Mouse (Mus musculus) myocyte (in vitro differentiated cells): ENCODE data around the gene Tnip2. TPM values are rescaled to one million over a fixed set of nuclear protein-coding genes. Genes with fewer than 3 reads are reported as not detected.

Experiments used
- H3K27me3 ChIP-seq: one replicate; pipeline ENCODE4 v1.6.1; 2011; ENCODE audit not compliant: control insufficient read depth, insufficient read depth, insufficient read length
- H3K36me3 ChIP-seq: one replicate; pipeline ENCODE4 v1.6.1; 2011; ENCODE audit not compliant: control insufficient read depth, insufficient read depth
- H3K4me2 ChIP-seq: one replicate; pipeline ENCODE4 v1.6.1; 2011; ENCODE audit warnings: low read depth, control low read depth
- H3K4me3 ChIP-seq: one replicate; pipeline ENCODE4 v1.5.1; 2011; ENCODE audit warnings: mild to moderate bottlenecking, control low read depth, moderate library complexity
- H3K79me2 ChIP-seq: one replicate; pipeline ENCODE4 v1.6.1; 2011; ENCODE audit not compliant: control insufficient read depth, insufficient read depth
- H3ac ChIP-seq: one replicate; pipeline ENCODE4 v1.6.1; 2011; ENCODE audit not compliant: control insufficient read depth, insufficient read length
- CEBPB ChIP-seq: IDR thresholded peaks from 2 replicates; pipeline ENCODE4 v1.6.1; 2011; ENCODE audit warnings: mild to moderate bottlenecking, moderate library complexity; ENCODE audit not compliant: poor library complexity, insufficient read depth, severe bottlenecking
- E2F4 ChIP-seq: IDR thresholded peaks from one replicate; pipeline ENCODE4 v1.6.1; 2011; ENCODE audit warnings: mild to moderate bottlenecking, control low read depth, moderate library complexity; ENCODE audit not compliant: insufficient read depth
- MAX ChIP-seq: IDR thresholded peaks from one replicate; pipeline ENCODE4 v1.6.1; 2011; ENCODE audit warnings: low read depth, mild to moderate bottlenecking, control low read depth
- MYOD1 ChIP-seq, 3 experiments: IDR thresholded peaks; one replicate each; pipeline ENCODE4 v1.6.1; 2011; ENCODE audit warnings: control low read depth in 2 of 3, low read depth in 2 of 3, mild to moderate bottlenecking in 2 of 3, moderate library complexity in 1 of 3; ENCODE audit not compliant: insufficient read length in 2 of 3, control insufficient read depth in 1 of 3
- MYOG ChIP-seq, 3 experiments: IDR thresholded peaks; one replicate each; pipeline ENCODE4 v1.6.1; 2011; ENCODE audit warnings: control low read depth in 2 of 3, low read depth in 2 of 3, mild to moderate bottlenecking in 2 of 3; ENCODE audit not compliant: insufficient read length in 2 of 3, control insufficient read depth in 1 of 3, insufficient read depth in 1 of 3
- POLR2A ChIP-seq: IDR thresholded peaks from one replicate; pipeline ENCODE4 v1.6.1; 2011; ENCODE audit warnings: low read depth, mild to moderate bottlenecking, control low read depth, moderate library complexity; ENCODE audit not compliant: insufficient read length
- POLR2AphosphoS2 ChIP-seq: IDR thresholded peaks from one replicate; pipeline ENCODE4 v1.6.1; 2011; ENCODE audit warnings: low read depth, control low read depth; ENCODE audit not compliant: insufficient read length
- REST ChIP-seq: IDR thresholded peaks from one replicate; pipeline ENCODE4 v1.6.1; 2011; ENCODE audit warnings: mild to moderate bottlenecking, control low read depth, moderate library complexity; ENCODE audit not compliant: insufficient read depth, insufficient read length
- SRF ChIP-seq: IDR thresholded peaks from one replicate; pipeline ENCODE4 v1.6.1; 2011; ENCODE audit warnings: low read depth; ENCODE audit not compliant: control insufficient read depth, insufficient read length
- TCF12 ChIP-seq: IDR thresholded peaks from one replicate; pipeline ENCODE4 v1.6.1; 2011; ENCODE audit warnings: mild to moderate bottlenecking, control low read depth; ENCODE audit not compliant: poor library complexity, insufficient read depth, severe bottlenecking
- TCF3 ChIP-seq: IDR thresholded peaks from one replicate; pipeline ENCODE4 v1.6.1; 2011; ENCODE audit warnings: low read depth, control low read depth; ENCODE audit not compliant: insufficient read length
- USF1 ChIP-seq: IDR thresholded peaks from one replicate; pipeline ENCODE4 v1.6.1; 2011; ENCODE audit warnings: low read depth, mild to moderate bottlenecking, control low read depth, moderate library complexity
- polyA plus RNA-seq: library from polyadenylated mRNA; unstranded; fragments of >200 nt; fragmentation: generic; extraction: Trizol; gene quantifications from one replicate; pipeline ENCODE4 v1.2.1, GENCODE M21; 2012; ENCODE audit warnings: missing spikeins

Tnip2 gene
- polyA plus RNA-seq, 1 experiment = 10.6 TPM

DNA sequence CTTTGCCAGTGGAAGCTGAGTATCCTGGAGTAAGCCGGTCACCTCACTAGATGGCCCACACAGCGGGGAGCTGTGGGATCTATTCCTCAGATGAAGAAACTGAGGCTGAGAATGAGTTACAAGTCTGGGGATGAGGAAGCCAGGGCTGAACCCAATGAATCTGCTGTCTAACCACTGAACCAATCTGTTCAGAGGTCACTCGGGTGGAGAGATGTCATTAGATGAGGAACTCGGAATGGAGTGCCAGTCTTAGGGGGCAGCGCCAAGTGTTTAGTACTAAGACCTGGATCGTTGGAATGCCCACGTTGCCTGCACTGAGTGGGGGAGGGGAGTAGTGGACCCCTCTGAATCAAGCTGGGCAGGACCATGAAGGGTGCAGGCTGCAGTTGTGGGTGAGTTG, 24.3 kb upstream of the Tnip2 start:
- Histone ChIP-seq H3K79me2 (peaks cover 29% of the 10 kb centered on the region), H3K4me3 (no peak overlapping the region), H3K36me3 (no peaks in the 10 kb centered on the region), H3ac (no peak overlapping the region), H3K27me3 (no peaks in the 10 kb centered on the region), H3K4me2 (no peak overlapping the region)
- TF ChIP-seq MAX (no peak), POLR2AphosphoS2 (no peak), MYOG (IDR thresholded peaks at IDR 0.05; ENCODE audit: control insufficient read depth in 1 of 3, insufficient read depth in 1 of 3, insufficient read length in 2 of 3, low read depth in 2 of 3) (no peak), MYOD1 (IDR thresholded peaks at IDR 0.05; ENCODE audit: control insufficient read depth in 1 of 3, insufficient read length in 2 of 3, low read depth in 2 of 3) (no peak), CEBPB (no peak), SRF (no peak), POLR2A (no peak), TCF12 (no peak), USF1 (no peak), TCF3 (no peak), REST (no peak), E2F4 (no peak)

DNA sequence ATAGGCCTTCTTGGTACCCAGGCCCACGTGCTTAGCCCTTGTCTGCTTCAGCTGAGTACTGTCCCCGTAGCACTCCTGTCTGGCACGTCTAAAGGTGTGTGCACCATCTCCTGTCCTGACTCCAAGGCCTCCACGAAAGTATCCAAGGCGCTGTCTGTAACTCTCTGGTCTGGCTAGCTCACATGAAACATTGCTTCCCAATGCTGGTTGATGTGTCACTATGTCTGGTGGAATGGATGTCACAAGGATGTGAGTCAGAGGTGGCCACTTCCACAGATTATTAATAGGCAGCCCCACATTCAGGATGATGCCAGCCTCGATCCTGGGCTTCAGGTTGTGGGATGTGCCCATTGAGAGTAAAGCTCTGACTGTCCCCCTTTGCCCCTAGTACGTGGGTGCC, 22.0 kb upstream of the Tnip2 start:
- H3K79me2 ChIP-seq = peaks cover 41% of the 10 kb centered on the region
- TF ChIP-seq TCF3 = no peak
- TF ChIP-seq POLR2AphosphoS2 = peak; percentile 17
- TF ChIP-seq CEBPB = 0 out of 2 replicates have a peak, but pooled peaks have one; percentile 5
- TF ChIP-seq MAX = no peak
- H3ac ChIP-seq = no peak overlapping the region
- H3K4me2 ChIP-seq = peak overlapping the region; percentile 61
- H3K4me3 ChIP-seq = no peak overlapping the region
- H3K27me3 ChIP-seq = no peaks in the 10 kb centered on the region
- no peaks in the 10 kb centered on the region for H3K36me3 ChIP-seq

- Histone ChIP-seq H3K36me3 (no peaks in the 10 kb centered on the region), H3K27me3 (no peaks in the 10 kb centered on the region), H3K79me2 (peaks cover 41% of the 10 kb centered on the region), H3K4me3 (no peak overlapping the region), H3ac (no peak overlapping the region), H3K4me2 (peak overlapping the region; percentile 61)
- peak; percentile 55 for TF ChIP-seq CEBPB
- peak; percentile 81 for TF ChIP-seq TCF3
- no peak for TF ChIP-seq USF1
- TF ChIP-seq REST = no peak
- TF ChIP-seq MYOG (IDR thresholded peaks at IDR 0.05; ENCODE audit: control insufficient read depth in 1 of 3, insufficient read depth in 1 of 3, insufficient read length in 2 of 3, low read depth in 2 of 3) = peak; percentile 86 to 99 (median 97)
- TF ChIP-seq MAX = no peak
- TF ChIP-seq TCF12 = peak; percentile 88
- TF ChIP-seq POLR2AphosphoS2 = peak; percentile 11
- TF ChIP-seq MYOD1 (IDR thresholded peaks at IDR 0.05; ENCODE audit: control insufficient read depth in 1 of 3, insufficient read length in 2 of 3, low read depth in 2 of 3) = peak; percentile 73 to 98 (median 97)
- TF ChIP-seq SRF = peak; percentile 14
- TF ChIP-seq E2F4 = no peak
- no peak for TF ChIP-seq POLR2A
Observed at GRCm38 (mm10) chr5:34534776-34535581, 21.2 kb upstream of the Tnip2 start.

DNA sequence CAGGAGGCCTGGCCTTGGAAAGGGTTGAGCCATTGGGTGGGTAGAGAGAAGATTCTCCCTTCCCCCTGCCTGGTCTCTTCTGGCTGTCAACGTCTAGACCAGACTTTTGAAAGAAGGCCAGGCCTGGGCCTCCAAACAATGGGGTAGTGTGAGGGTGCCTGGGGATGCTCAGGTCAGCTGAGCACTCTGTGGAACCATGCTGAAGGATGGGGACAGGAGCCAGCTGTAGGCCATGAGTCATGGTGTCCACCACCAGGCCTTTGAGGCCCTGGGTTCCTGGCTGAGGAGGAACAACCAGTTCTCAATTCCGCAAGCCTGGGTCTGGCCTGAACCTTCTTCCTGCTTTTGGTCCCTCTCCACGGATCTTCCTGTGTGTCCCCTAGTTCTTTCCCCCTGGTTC, 20.0 kb upstream of the Tnip2 start:
- H3K36me3 ChIP-seq = no peaks in the 10 kb centered on the region
- no peak overlapping the region for H3ac ChIP-seq
- TF ChIP-seq MYOG (IDR thresholded peaks at IDR 0.05; ENCODE audit: control insufficient read depth in 1 of 3, insufficient read depth in 1 of 3, insufficient read length in 2 of 3, low read depth in 2 of 3) = peak in 1 of 3 experiments; percentile 83
- TF ChIP-seq TCF3 = peak; percentile 37
- TF ChIP-seq E2F4 = no peak
- TF ChIP-seq POLR2A = no peak
- no peak for TF ChIP-seq REST
- TF ChIP-seq MAX = no peak
- no peak for TF ChIP-seq TCF12
- TF ChIP-seq POLR2AphosphoS2 = no peak
- TF ChIP-seq USF1 = peak; percentile 46
- TF ChIP-seq MYOD1 (IDR thresholded peaks at IDR 0.05; ENCODE audit: control insufficient read depth in 1 of 3, insufficient read length in 2 of 3, low read depth in 2 of 3) = peak in 2 of 3 experiments; percentile 83 to 88
- TF ChIP-seq SRF = no peak
- TF ChIP-seq CEBPB = no peak
- H3K27me3 ChIP-seq = no peaks in the 10 kb centered on the region
- peaks cover 34% of the 10 kb centered on the region for H3K79me2 ChIP-seq
- no peak overlapping the region for H3K4me3 ChIP-seq
- H3K4me2 ChIP-seq = peak overlapping the region; percentile 56

DNA sequence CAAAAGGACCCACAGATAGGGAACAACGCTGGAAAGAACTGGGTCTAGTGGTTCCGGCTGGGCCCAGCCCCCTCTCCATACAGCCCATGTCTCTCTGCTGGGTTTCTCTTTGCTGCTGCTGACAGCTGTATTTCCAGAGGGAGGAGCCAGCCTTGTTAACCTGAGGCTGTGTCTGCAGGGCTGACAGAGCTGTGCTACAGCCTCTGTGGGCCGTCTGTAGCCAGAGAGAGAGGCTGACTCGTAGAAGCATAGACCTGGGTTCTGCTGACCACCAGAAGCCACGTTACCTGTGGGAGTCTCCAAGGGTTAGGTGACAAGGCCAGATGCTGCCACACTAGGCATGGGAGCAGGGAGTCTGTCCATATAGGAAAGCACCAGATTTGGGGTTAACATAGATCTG, 19.3 kb upstream of the Tnip2 start:
- Histone ChIP-seq H3K36me3 (no peaks in the 10 kb centered on the region), H3K4me2 (peak overlapping the region; percentile 56), H3K27me3 (no peaks in the 10 kb centered on the region), H3K79me2 (peaks cover 40% of the 10 kb centered on the region), H3ac (no peak overlapping the region), H3K4me3 (no peak overlapping the region)
- TF ChIP-seq E2F4 = no peak
- TF ChIP-seq MYOD1 (IDR thresholded peaks at IDR 0.05; ENCODE audit: control insufficient read depth in 1 of 3, insufficient read length in 2 of 3, low read depth in 2 of 3) = no peak
- no peak for TF ChIP-seq SRF
- no peak for TF ChIP-seq MYOG (IDR thresholded peaks at IDR 0.05; ENCODE audit: control insufficient read depth in 1 of 3, insufficient read depth in 1 of 3, insufficient read length in 2 of 3, low read depth in 2 of 3)
- no peak for TF ChIP-seq TCF3
- no peak for TF ChIP-seq CEBPB
- no peak for TF ChIP-seq POLR2A
- no peak for TF ChIP-seq POLR2AphosphoS2
- TF ChIP-seq MAX = no peak
- TF ChIP-seq TCF12 = no peak
- no peak for TF ChIP-seq REST
- no peak for TF ChIP-seq USF1
